Mouse (Mus musculus) heart, postnatal 0 days (tissue): ENCODE measurements around the gene D10Wsu102e.

Experiments used
- CTCF ChIP-seq: IDR thresholded peaks from 2 replicates; pipeline ENCODE4 v1.5.1; 2016; ENCODE audit warnings: antibody characterized with exemption, control low read depth, low read depth
- EP300 ChIP-seq: IDR thresholded peaks from 2 replicates; pipeline ENCODE4 v1.6.1; 2016; ENCODE audit warnings: antibody characterized with exemption, low read depth

DNA sequence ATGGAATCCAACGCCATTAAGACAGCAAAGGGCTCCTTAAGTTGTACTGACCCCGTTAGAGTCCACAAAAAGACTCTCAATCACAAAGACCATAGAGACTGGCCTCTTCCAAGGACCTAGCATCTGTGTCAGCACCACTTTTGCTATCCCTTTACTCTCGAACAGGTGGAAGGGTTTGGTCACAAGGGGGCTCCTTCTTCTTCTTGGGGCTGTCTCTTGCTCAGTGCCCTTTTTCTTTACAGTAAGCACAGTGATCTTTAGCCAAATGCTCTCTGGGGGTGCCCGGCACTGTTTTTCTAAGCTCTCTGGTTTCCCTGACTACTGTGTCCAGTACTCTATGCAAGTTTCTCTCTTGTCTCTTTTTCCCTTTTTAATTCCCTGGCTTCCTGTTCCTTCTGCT lies 22.5 kb downstream of the D10Wsu102e start:
- no peak for TF ChIP-seq CTCF
- no peak for TF ChIP-seq EP300
